Mouse (Mus musculus) cerebral cortex, adult 2 months (tissue): ENCODE measurements around the gene Ablim2.

Experiments used
- whole genome bisulfite sequencing: fragments of 180-500 bp; shearing (Covaris S2); methylation state at CpG from one replicate; pipeline ENCODE4 v1.1.7; 2018; 5-methylcytosine and 5-hydroxymethylcytosine counted together

Ablim2 gene

DNA sequence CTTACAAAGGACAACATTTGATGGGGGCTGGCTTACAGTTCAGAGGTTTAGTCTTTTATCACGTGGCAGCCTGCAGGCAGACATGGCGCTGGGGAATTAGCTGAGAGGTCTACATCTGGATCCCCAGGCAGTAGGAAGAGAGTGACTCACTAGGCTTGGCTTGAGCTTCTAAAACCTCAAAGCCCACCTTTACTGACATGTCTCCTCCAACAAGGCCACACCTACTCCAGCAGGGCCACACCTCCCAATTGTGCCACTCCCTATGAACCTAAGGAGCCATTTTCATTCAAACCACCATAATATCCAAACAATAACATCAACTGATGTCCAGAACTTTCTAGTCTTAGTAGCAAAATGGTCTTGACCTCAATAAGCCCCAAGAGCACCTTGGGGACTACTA is 12.6 kb downstream of the Ablim2 start:
- 80% methylated on average over 2 of the region's 2 CpGs for WGBS

DNA sequence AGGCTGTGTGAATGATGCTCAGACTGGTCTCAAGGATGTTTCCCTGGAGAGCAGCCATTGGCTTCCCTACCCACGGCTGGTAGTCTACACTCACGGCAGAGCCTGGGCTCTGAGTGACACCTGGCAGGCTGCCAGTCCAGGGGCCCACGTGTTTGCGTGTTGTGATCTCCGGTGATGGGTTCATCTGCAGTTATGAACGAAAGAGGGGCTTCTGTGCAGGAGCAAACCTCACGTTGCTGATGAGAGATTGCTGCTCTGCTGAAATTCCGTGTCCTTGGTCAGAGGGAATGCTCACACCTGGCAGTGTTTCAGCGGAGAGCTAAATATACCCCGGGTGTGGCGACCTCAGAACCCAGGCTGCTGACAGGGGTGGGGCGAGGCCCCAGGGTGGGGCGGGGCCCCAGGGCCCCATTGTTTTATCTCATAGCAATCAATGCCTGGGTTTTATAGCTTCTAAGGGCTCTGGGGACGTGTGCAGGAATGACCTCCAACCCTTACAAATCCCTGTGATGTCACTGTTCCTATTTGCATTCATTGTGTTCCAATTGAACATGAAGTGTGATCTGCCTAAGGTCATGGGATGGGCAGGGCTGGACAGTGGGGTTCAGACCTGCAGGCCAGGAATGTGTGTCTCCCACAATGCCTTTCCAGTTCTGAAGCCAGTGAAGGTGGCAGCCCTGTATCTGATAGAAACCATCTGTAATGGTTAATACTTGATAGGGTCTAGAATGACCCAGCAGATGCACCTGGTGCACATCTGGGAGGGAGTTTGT is 13.4 kb downstream of the Ablim2 start:
- WGBS: 43% methylated on average over 14 of the region's 14 CpGs

DNA sequence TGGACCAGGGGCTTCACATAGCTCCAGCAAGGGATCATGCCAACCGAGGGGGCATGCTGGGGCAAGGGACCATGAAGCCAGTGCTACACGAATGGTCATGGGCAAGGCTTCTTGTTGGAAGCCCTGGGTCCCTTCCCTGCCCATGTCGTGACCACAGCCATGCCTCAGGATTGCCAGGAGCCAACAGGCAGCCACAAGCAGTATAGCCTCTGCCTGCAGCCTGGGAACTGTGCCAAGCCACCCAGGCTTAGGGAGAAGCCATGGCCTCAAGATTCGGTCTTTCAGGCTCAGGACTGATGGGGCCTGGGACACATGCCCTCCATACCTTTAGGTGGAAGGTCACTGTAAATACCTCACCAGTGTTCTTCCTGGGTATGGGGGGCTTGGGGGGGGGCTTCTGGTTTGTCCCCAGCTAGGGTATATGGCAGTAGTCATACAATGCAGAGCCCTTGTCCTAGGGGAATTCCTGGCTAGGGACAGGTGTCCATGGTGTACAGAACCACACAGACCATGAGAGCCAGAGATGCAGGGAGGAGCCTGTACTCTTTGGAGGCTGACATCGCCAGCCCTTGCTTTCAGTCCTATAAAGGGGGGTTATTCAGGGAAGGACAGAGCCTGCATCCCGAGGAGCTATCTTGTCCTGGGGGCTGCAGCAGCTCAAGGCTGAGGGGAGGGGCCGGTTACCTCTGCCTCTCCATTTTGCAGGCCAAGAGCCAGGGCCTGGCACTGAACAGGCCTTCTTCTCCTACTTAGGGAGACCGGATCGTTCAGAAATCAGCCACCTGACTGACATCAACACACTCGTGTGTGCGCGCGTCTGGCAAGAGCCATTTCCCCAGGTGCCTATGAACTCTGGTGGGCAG is 15.8 kb downstream of the Ablim2 start:
- WGBS: 65% methylated on average over 13 of the region's 13 CpGs

DNA sequence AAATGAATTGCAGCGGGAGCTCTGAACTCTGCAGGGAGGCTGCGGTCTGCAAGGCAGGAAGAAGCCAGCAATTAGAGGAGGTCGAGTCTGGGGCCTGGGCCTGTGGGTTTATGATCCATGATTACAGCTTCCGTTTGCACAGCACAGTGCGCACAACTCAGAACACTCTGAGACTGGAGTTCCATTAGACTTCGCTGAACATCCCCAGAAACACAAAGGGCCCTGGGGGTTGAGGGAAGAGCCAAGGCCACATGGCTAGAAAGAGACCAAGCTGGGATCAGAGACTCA is 16.4 kb downstream of the Ablim2 start:
- WGBS: 76% methylated on average over 6 of the region's 6 CpGs

DNA sequence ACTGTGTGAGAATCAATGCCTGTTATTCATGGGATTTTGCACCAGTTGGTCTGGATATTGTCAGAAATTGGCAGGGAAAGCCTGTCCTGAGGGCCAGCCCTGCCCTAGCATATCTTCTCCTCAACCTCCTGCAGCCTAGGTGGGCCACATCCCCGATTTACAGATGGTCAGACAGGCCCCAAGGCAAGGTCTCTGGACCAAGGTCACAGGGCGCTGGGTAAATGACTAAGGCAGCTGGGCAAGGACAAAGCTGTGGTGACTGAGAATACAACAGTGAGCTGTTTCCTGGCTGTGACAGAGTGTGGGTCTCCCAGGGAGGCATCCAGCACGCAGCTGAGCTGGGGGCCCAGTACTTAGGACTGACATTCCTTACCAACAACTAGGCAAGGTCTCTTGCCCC is 23.4 kb downstream of the Ablim2 start:
- WGBS: 73% methylated on average over 3 of the region's 3 CpGs

DNA sequence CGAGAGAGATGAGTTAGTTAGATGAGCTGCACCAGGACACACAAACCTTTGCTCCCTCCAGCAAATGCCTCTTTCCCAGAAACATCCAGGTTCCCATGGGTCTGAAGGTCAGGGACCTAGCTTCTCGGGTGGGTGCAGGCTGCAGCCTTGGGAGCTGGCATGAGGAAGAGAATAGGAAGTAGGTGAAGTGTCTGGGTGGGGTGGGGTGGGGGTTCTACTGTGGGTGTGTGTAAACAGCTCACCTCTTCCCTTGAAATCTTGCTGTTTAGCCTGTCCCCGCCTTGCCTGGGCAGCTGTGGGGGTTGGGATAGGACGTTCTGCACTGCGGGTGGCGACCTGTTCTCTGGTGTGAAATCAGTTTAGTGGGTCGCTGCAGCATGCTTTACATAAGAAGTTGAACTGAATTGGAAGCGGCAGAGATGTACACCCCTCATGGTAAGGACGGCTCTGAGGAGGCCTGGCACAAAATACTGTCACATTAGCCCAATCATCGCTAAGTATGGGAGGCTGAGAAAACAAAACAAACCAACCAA is 25.0 kb downstream of the Ablim2 start:
- WGBS: 54% methylated on average over 10 of the region's 10 CpGs

DNA sequence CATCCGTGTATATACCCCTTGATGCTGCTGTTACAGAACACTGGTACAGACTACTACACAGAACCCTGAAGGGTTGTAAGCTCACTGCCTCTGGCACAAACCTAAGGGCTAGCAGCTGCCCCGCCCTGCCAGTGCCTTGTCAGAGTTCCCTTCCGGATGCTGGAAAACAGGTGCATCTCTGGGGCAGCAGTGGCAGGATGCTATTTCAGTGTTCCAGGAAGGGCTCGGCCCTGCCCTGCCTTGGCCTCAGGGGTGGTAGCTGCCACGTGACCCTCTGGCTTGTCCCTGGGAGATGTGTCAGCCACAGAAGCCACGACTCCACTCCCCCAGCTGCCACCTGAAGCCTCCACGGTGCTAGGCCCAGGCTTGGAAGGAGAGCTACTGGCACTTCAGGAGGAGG is 28.2 kb downstream of the Ablim2 start:
- WGBS: 54% methylated on average over 7 of the region's 7 CpGs

DNA sequence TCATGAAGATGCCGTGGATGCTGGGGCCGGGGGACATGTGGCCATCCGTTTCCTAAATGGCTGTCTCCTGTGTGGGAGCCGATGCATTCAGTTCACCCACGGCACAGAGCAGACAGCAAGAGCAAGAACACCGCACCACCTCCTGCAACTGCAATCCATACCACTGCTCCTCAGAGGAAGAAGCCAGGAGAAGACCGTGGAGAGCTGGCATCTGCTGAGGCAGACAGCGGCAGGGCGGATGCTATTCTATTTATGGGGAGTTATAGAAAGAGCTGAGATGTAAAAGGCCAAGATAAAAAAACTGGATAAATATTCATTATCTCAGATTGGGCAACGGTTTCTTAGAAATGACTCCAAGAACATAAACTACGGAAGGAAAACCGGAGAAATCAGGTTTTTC is 30.2 kb downstream of the Ablim2 start:
- WGBS: 43% methylated on average over 12 of the region's 12 CpGs

DNA sequence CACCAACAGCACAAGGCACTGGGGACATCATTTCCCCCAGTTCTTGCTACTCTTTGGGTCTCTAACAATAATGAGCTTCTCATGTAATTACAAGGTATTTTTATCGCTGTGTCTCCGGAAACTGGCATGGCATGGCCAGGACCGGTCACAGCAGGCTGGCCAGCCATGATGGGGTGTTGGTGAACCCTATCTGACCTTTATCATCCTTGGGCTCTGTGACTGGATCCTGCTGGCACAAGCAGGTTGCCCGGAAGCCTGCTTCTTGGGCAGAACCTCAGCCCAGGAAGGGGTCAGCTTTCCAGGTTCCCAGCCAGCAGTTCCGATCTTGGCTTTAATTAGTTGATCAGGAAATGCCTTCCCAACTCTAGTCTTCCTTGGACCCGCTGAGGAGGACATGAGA is 31.0 kb downstream of the Ablim2 start:
- WGBS: 74% methylated on average over 6 of the region's 6 CpGs

DNA sequence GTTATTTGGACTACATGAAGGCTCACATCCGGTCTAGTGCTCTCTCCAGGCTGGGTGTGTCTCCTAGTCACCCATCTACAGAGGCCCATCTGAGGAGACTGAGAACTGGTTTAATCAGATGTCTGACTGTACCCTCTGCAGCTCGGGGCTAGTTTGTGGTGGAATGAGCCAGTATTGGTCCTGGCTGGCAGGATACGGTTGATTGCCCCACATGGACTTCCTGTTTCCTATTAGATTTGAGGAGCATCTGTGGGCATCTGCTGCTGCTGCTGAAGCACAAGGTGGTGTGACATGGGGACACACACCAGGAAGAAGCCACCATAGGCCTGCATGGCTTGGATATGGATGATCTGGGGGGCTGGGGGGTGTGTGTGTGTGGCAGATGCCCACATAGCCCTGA is 32.0 kb downstream of the Ablim2 start:
- 66% methylated on average over 3 of the region's 3 CpGs for WGBS

DNA sequence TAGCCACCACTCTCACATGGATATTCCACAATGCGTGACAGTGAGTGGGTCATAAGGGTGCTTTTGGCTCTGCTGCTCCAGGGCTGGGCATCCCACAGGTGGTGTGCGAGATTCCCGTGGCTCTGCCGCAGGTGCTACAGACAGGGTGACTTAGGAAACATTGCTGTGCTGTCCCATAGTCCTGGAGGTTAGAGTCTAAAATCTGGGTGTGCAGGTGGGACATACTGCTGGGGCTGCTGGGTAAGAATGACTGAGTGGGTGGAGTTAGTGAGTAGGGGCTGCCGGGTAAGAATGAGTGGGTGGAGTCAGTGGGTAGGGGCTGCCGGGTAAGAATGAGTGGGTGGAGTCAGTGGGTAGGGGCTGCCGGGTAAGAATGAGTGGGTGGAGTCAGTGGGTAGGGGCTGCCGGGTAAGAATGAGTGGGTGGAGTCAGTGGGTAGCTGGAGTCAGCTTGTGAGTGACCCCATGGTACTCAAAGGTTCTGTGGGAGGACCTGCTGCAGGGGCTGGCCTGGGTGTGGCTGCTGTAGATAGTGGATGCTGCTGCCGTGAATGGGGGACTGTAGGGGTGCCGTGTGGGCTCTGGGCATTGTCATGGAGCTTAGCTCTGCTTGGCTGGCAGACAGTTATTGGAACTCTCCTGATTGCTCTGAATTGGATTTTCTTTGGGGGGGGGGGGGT is 32.8 kb downstream of the Ablim2 start:
- WGBS: 39% methylated on average over 10 of the region's 10 CpGs

DNA sequence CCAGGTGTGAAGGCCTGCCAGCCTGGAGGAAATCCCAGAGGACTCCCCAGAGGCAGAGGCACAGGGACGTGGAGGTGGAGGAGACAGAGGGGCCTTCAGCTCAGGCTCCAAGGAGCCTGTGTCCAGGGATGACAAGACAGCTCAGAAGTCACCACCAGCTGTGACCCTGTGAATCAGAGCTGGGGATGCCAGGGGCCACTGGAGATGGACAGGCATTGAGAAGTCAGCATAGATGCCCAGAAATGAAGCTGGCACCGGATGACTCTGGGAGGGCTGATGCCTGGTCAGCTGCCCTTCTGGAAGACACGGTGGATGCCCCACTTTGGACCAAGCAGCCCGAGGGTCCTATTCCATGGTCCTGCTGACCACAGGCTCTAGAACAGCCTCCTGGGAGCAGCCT is 36.3 kb downstream of the Ablim2 start:
- WGBS: 76% methylated on average over 4 of the region's 4 CpGs

DNA sequence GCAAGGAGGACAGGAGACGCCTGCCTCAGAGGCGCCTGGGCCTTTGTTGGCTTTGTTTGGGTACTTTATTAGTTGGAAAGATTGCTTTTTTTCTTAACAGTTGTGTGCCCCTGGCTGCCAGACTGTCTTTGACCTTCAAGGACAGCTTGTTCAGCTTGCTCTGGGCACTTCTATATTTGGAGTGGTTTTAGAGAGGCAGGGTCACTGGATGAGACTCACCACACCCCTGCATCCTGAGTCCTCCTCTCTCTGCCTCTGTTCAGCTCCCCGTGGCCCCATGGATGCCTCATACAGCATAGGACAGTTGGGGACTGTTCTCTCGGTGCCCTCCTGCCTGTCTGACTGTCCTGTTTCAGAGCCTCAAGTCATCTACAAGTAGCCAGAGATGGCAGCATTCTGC is 37.3 kb downstream of the Ablim2 start:
- WGBS: 70% methylated on average over 4 of the region's 4 CpGs

DNA sequence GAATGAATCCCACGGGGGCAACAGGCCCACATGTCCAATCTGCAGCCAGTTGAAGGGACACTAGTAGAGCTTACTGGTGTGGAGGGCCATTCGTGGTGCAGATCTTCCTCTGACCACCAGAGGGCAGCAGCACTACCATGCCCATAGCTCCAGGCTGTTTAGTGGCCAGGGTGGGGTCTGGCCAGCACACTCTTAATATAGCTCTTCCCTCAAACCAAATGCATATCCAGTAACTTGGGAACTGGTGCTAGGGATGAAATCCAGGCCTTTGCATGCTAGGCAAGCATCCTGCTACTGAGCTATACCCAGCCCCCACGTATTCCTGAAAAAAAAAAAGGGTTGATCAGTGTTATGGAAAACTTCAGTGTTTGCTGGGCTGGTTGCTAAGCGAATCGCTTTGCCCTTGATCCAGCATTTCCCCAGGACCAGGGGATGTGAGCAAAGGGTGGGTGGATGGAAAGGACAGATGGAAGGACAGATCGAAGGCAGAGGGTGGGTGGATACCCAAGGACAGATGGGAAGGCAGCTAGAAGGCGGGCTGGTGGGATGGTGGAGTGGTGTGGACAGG is 37.9 kb downstream of the Ablim2 start:
- WGBS: 34% methylated on average over 7 of the region's 7 CpGs

DNA sequence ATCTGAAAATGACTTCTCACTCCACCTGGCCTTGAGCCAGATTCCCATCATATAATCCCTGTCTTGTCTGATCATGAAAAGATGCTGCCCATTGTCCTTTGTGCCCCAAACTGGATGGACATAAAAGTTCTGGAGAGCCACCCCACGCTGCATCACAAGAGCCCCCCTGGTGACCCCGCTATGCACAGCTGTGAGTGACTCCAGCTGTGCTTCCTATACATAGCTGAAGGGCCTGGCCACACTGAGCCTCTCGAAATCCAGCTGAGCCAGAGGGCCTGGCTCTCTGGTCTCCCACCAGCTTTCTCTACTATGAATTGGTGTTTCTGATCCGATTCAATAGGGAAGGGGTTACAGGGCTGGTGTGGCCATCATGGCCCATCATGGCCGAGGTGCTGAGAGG is 38.5 kb downstream of the Ablim2 start:
- 77% methylated on average over 5 of the region's 5 CpGs for WGBS

DNA sequence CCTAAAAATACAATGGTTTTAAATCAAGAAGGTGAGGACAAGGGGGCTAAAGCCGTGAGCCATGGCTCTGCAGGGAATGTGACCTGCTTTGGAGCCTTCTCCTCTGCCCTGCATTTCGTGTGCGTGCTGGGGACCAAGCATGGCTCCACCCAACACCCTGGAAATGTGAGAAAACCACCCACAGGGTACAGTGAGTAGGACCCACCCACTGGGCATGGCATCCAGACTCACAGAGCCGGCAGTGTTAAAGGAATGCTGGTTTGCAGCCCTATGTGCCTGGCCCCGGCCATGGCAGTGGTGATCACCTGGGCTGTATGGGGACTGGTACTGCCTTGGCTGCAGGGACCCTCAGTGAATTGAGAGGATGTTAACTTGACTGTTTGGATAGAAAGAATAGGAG is 41.4 kb downstream of the Ablim2 start:
- 38% methylated on average over 5 of the region's 5 CpGs for WGBS

DNA sequence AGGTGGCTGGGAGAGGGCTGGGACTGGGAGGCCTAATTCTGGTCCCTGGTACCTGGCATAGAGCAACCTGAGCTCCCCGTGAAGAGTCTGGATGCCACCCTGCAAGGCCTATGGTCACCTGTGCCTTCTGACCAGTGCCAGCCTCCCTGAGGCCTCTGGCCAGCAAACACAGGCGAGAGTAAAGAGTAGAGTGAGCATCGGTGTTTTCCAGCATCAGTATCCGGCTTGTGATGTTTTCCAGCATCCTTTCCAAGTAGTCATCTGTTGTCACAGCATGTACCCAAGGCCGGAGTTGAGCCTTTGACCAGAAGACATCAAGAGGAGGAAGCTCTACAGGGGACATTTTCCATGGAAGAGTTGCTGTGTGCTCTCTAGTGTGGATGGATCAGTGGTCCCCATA is 45.7 kb downstream of the Ablim2 start:
- WGBS: 88% methylated on average over 5 of the region's 5 CpGs

DNA sequence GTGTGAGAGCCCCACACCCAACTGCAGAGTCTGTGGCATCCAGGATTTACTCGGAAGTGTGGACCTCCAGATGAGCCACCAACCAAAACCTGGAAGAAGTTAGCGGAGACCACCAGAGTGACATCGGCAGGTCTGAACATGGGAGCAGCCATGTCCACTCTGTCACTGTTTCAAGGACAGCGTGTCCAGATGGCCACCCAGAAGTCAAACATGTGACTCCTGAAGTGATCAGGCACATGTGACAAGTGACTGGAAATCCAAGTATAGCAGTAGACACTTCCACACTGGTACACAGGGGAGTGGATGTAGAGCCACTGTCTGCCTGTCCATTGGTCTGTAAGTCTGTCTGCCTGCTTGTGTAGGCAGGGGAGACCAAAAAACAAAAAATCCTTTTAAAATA is 47.0 kb downstream of the Ablim2 start:
- WGBS: 90% methylated on average over 4 of the region's 4 CpGs

DNA sequence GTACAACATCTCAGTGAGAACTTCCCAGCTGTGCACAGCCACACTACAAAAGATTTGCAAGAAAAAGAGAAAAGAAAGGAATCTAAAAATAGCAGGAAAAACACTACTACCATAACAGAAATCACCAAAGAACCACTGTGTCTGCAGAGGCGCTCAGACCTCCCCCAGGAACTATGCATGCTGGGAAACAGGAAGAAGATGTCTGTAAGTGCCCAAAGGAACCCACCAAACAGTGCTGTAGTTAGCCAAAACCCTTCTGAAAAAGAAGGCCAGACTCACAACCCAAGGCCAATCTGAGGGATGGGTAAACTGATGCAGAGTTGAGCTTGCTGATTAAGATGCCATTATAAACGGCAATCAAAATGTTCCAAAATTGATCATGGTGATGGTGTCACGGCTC is 47.5 kb downstream of the Ablim2 start:
- 91% methylated on average over 3 of the region's 3 CpGs for WGBS

DNA sequence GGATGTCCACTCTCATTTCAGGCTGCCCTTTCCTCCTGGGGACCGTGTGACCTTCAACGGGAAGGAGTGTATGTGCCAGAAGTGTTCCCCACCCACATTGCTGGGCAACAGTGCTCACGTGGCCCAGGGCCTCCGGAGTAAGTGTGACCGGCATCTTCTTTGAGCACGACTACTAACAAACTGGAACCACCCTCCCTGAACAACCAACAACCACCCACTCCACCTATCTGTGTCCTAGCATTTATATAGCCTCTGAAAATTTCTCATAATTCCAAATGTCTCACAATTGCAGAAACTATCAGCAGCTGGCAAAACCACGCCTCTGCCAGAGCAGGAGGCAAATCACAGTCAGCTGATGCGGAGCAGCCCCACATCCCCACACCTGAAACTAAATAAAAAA is 49.3 kb downstream of the Ablim2 start:
- WGBS: 57% methylated on average over 8 of the region's 8 CpGs

DNA sequence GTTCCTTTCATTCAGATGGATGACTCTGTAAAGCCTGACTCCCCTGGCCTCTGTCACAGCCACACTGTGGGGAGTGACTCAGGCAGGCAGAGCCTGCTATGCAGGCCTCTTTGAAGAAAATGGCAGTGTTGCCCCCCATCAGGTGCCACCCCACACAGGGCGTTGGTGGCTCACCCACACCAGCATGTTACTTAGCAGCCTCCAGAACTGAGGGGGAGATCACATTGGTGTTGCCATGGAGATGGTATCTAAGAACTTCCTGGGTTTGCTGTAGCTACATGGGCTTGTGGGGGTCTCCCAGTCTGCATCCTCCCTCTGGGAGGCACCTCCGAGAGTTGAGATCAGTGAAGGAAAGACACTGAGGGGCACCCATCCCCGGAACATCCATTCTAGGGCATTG is 52.8 kb downstream of the Ablim2 start:
- 48% methylated on average over 3 of the region's 3 CpGs for WGBS

DNA sequence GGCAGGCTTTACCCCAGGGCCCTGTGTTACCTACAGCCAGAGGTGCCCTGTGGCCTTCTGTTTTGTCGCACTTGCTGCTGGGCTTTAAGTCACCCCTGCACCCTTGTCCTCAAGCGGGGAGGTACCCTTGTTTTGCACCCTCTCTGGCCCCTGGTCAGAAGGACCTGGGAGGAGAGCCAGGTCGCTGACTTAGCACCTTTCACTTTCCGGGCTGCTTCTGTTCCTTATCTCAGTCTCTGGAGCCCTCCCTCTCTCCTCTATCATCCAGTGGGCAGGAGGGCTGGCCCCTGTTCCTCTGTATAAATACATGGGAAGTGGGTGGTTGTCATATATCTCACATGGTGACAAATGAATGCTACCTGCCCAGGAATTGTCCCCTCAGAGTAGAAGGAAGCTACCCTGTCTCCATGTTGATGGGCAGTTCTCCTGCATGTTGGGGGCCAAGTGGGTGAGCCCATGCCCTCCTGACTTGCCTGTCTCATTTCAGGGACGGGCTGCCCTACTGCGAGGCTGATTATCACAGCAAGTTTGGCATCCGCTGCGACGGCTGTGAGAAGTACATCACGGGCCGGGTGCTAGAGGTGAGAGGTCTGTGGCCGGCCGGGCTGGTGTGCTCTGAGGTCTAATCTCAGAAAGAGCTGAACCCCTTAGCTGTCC is 54.1 kb downstream of the Ablim2 start:
- WGBS: 84% methylated on average over 13 of the region's 13 CpGs
